Mouse (Mus musculus) megakaryocyte-erythroid progenitor cell, adult 5-6 weeks (primary cell): Measurements from ENCODE around the gene Mrps17. TPM values are rescaled to one million over a fixed set of nuclear protein-coding genes. Genes with fewer than 3 reads are reported as not detected.
A peak's percentile ranks its signal among the peaks of the same experiment; 100 is the strongest.

Experiments
- ATAC-seq: replicated peaks from 2 replicates; pipeline ENCODE4 v1.8.0; 2016; ENCODE audit warnings: mild to moderate bottlenecking, inconsistent platforms; ENCODE audit not compliant: severe bottlenecking, poor library complexity, low FRiP score, low TSS enrichment
- total RNA-seq, 2 experiments: library from RNA; stranded (forward) in 1 of 2; stranded (reverse) in 1 of 2; fragments of 200-1000, 215-1000 nt in 1 of 2; fragments of >200 nt in 1 of 2; fragmentation: Nextera tagmentation in 1 of 2; gene quantifications; 2 replicates each; pipeline ENCODE4 v1.2.3; 2014 to 2017

Gene Mrps17
- total RNA-seq, 2 experiments from 2014 or later, result 82.0 to 167 TPM

DNA sequence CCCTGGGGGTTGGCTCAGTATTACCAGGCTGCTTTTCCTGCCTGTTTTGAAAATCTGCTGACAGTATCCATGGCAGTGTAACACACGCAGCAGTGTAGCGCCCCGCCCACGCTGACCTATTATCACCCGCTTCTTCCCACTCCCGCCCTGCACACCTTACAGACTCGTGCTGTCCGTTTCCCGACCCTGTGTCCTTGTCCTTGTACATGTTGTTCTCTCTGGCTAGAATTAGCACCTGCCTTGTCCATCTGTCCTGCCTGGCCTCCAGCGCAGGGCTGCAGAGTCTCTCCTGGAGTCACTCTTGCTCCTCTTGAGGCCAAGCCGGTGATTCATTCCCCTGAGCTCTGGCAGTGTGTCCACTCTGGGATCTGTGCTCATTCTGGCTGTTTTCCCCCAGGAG, 15.0 kb downstream of the Mrps17 start:
- peak; percentile 63 for ATAC-seq

DNA sequence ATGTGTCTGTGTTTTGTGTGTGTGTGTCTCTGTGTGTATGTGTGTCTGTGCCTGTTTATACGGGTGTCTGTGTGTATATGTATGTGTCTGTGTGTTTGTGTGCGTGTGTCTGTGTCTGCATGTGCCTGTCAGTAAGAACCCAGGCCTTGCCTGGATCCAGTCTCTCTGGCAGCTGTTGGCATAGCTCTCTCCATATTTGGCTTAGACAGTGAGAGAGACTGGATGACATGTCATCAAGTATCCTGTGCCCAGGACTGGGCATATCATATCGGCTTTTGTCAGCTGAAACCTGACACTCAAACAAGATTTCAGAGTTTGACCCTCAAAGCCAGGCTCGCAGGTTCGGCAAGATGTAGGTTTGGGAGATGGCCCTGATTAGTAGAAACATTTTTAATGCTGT, 15.7 kb downstream of the Mrps17 start:
- no peak for ATAC-seq

DNA sequence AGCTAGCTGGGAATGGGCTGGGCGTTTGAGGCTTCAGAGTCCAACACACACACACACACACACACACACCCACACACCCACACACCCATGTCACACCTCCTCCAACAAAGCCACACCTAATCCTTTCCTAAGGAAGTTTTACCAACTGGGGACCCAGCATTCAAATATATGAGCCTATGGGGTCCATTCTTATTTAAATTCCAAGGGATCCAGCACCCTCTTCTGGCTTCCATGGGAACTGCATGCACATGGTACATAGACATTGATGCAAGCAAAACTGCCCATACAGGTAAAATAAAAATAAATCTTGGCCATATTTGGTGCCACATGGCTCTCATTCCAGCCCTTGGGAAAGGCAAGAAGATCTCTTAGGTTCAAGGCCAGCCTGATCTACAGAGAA, 25.7 kb downstream of the Mrps17 start:
- ATAC-seq, result 0 out of 2 replicates have a peak, but pooled peaks have one; percentile 44

DNA sequence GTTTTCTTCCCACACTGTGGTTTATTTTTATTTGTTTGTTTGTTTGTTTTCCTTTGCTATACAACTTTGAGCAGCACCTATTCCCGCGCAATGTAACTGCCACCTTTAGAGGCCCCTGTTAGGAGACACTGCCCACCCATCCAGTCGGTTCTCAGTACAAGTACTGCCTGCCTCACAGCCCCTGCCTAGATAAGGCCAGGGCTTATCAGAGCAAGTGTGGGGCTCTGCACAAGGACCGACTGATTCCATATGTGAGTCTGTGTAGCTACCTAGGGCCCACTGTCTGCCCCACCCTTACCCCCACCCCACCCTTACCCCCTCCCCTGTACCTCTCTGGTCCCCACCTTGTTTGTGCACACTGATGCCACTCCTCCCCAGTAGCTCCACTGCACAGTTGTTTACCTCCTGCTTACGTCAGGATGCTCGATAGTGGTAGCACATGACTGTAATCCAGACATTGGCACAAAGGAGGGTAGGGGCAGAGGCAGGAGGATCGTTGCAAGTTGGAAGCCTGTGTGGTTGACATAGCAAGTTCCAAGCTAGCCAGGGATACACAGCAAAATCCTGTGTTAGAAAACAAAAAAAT, 27.7 kb downstream of the Mrps17 start:
- ATAC-seq, result peak; percentile 66

DNA sequence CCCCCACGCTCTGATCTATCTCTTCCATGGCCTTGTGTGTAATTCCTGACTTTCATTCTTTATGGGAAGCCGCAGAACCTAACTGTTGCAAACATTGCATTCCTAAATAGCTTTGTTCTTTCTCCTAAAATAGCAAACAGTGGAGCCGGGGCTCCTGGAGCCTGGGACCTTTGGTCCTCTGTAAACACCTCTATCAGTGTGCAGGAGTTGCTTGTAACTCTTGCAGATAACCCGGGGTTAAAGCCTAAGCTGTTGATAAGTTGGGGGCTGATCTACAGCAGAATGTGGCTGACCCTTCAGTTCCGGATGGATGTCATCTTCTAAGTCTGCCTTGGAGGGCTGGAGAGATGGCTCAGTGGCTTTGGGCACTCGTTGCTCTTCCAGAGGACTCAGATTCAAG, 28.8 kb downstream of the Mrps17 start:
- ATAC-seq, result no peak

DNA sequence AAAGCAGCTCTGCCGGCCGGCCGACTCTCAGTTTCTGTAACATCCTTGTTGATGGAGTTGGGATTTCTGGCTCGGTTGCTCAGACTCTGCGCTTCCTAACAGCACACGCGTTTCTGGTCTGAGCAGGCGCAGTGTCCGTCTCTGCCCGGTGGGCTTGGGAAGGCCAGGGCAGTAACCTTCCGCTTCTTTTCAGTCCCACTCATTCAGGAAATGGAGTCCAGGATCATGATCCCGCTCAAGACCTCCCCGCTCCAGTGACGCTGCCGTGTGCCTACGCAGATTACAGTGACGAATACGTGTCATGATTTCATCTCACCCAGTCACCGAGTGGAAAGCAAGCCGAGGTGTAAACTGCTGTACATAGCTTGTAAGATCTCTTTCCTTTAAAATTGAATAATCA, 41.6 kb downstream of the Mrps17 start:
- ATAC-seq, result no peak

DNA sequence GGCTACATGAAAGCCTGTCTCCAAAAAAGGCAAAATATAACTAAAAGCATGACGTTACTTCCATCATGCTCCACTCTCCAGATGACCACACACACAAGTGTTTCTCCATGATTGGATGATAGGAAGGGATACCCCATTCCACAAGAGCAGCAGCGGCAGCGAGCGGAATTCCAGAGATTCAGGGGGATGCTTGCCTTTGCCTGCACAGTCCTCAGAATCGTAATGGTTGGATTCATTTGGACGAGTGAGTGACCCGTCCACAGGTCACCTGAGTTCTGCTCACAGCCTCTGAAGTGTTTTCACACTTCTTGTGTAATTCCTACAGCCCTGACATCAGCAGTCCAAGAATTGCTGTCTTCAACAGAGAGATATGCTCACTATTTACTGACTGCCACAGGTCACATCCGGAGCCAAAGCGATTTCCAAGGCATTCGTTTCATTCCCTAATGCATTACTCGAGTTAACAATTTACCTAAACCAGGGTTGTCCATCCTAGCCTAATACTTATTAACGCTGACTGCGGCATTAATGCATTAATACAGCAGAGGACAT, 44.7 kb downstream of the Mrps17 start:
- no peak for ATAC-seq

DNA sequence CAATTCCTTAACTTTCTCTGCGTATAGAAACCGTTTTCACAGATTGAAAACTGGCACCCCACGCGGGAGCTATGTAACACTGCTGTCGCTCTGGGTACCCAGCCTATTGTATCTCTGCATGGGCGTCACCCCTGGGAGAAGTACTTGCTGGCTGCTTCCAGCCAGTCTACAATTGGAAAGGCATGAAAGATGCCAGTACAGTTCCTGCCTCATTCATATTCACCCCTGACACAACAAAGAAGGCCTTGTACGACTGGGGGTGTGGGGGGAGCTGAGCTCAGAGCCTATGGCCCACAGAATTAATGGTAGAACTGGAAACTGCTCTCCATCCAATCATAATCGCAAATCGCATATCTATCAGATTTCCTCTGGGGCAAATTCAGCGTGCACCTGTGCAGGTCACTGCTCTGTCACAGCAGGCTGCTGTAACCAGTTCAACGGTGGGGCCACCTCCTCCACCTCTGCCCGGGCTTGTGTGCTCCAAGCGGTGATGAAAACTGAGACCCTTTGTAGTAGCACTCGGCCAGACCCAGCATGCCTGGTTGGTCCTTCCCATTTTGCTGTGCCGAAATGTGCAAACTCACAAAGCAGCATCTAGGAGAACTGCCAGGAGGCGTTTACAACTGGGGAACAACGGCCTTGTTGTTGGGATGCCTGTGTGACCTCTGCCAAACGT, 46.7 kb downstream of the Mrps17 start:
- no peak for ATAC-seq

DNA sequence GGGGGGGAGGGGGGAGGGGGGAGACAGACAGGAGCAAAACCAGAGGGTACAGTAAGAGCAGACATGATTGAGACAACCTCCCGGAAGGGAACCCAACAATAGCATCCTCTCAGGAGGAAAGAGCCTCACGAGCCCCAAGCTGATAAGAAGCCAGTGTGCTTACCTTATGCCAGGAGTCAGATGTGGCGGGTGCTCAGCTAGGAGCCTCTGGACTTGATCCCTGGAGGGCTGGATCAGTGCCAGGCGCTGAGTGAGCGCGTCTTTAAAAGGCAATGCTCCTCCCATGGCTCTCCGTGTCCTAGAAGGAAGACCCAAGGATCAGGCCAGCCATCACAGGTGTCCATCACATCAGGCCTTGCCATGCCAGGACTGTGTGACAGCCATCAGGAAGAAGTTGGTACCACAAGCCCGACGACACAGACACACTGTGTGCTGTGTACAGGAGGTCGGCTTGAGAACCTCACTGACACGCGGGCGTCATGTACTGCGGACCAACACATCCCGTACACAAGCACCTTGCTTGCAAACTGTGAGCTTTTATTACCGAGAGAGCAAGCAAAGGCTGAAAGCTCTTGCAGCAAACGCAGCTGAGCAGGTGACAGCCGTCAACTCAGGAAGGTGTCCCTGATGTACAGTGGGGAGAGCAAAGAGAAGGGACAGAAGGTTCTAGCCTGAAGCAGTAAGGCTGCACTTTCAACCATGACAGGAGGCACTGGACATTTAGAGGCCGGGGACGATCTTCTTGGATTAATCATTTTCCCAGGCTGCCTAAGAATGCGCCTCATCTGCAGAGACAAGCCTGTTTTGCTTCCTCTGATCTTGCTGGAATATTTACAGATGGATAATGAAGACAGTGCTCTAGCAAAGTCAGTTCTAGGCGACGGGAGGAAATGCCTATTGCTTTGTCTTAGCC, 55.4 kb downstream of the Mrps17 start:
- ATAC-seq, result peak; percentile 30; the same call in 1 of the 2 replicates

Other genes starting within 250 kb of the Mrps17 start
- 86.2 and 135 TPM in 2 replicates for gene Sfswap, start 214.3 kb upstream of the Mrps17 start, total RNA-seq (2014; fragmentation: Nextera tagmentation)
- gene Sfswap, start 214.3 kb upstream of the Mrps17 start, total RNA-seq (2017), result 62.5 and 64.0 TPM in 2 replicates
- gene Mmp17, start 131.3 kb upstream of the Mrps17 start, total RNA-seq (2014; fragmentation: Nextera tagmentation), result 0.40 TPM in 1 of 2 replicates, not detected in the other
- gene Mmp17, start 131.3 kb upstream of the Mrps17 start, total RNA-seq (2017), result not detected in 2 replicates
- gene Zfp11, start 45.4 kb upstream of the Mrps17 start, total RNA-seq (2014; fragmentation: Nextera tagmentation), result 4.5 and 6.2 TPM in 2 replicates
- gene Zfp11, start 45.4 kb upstream of the Mrps17 start, total RNA-seq (2017), result 2.6 and 5.2 TPM in 2 replicates
- gene Sept14, start 7.0 kb upstream of the Mrps17 start, total RNA-seq (2014; fragmentation: Nextera tagmentation), result not detected in 2 replicates
- gene Sept14, start 7.0 kb upstream of the Mrps17 start, total RNA-seq (2017), result not detected in 2 replicates
- gene Nipsnap2, start 9.6 kb downstream of the Mrps17 start, total RNA-seq (2014; fragmentation: Nextera tagmentation), result 32.1 and 32.8 TPM in 2 replicates
- 23.8 and 41.1 TPM in 2 replicates for gene Nipsnap2, start 9.6 kb downstream of the Mrps17 start, total RNA-seq (2017)
- 17.2 and 22.8 TPM in 2 replicates for gene Psph, start 72.0 kb downstream of the Mrps17 start, total RNA-seq (2014; fragmentation: Nextera tagmentation)
- gene Psph, start 72.0 kb downstream of the Mrps17 start, total RNA-seq (2017), result 20.6 and 21.1 TPM in 2 replicates
- gene Sumf2, start 131.5 kb downstream of the Mrps17 start, total RNA-seq (2014; fragmentation: Nextera tagmentation), result 23.2 and 26.7 TPM in 2 replicates
- 36.6 and 39.8 TPM in 2 replicates for gene Sumf2, start 131.5 kb downstream of the Mrps17 start, total RNA-seq (2017)
- 465 and 490 TPM in 2 replicates for gene Chchd2, start 172.0 kb downstream of the Mrps17 start, total RNA-seq (2014; fragmentation: Nextera tagmentation)
- gene Chchd2, start 172.0 kb downstream of the Mrps17 start, total RNA-seq (2017), result 208 and 245 TPM in 2 replicates
- gene Zbed5, start 180.2 kb downstream of the Mrps17 start, total RNA-seq (2014; fragmentation: Nextera tagmentation), result 0.98 and 2.6 TPM in 2 replicates
- 2.1 and 4.7 TPM in 2 replicates for gene Zbed5, start 180.2 kb downstream of the Mrps17 start, total RNA-seq (2017)
- 0.33 and 0.45 TPM in 2 replicates for gene Phkg1, start 183.1 kb downstream of the Mrps17 start, total RNA-seq (2014; fragmentation: Nextera tagmentation)
- 1.4 TPM in 2 replicates for gene Phkg1, start 183.1 kb downstream of the Mrps17 start, total RNA-seq (2017)
- gene Nupr1l, start 193.0 kb downstream of the Mrps17 start, total RNA-seq (2014; fragmentation: Nextera tagmentation), result 2.7 and 15.3 TPM in 2 replicates
- 0.75 and 1.1 TPM in 2 replicates for gene Nupr1l, start 193.0 kb downstream of the Mrps17 start, total RNA-seq (2017)
- gene Vkorc1l1, start 226.5 kb downstream of the Mrps17 start, total RNA-seq (2014; fragmentation: Nextera tagmentation), result 60.1 and 75.7 TPM in 2 replicates
- gene Vkorc1l1, start 226.5 kb downstream of the Mrps17 start, total RNA-seq (2017), result 61.7 and 81.5 TPM in 2 replicates